Mouse (Mus musculus): ENCODE measurements around the gene Gm20909. TPM values are rescaled to one million over a fixed set of nuclear protein-coding genes. Genes with fewer than 3 reads are reported as not detected.

The Gm20909 gene
- not detected in 2 replicates for polyA plus RNA-seq (2012; rRNA removed; ENCODE audit: low replicate concordance)

GRCm38 (mm10) chrY:21164270-21164669, at the start of gene Gm20909:
Gene Gm20909, plus strand, starts transcription at chrY:21164570.

Other genes with a start within 250 kb of the Gm20909 start
- not detected in 2 replicates for gene Gm29866, start 170.9 kb upstream of the Gm20909 start, polyA plus RNA-seq (2012; rRNA removed; ENCODE audit: low replicate concordance)
- not detected in 2 replicates for gene Gm20865, start 77.0 kb downstream of the Gm20909 start, polyA plus RNA-seq (2012; rRNA removed; ENCODE audit: low replicate concordance)

Data from mammary gland, adult 2 months (tissue).